Mouse (Mus musculus) megakaryocyte, adult 5-6 weeks (primary cell): Measurements from ENCODE around the gene Slc30a2. TPM values are rescaled to one million over a fixed set of nuclear protein-coding genes. Genes with fewer than 3 reads are reported as not detected.
"Not testable (repeated sequence)": the region's sequence is repeated elsewhere in the genome, so short reads cannot be mapped to it uniquely, and the experiment has no call there.

Experiments
- ATAC-seq: 2 replicates; pipeline ENCODE4 v1.8.0; 2016; ENCODE audit warnings: mild to moderate bottlenecking, inconsistent platforms; ENCODE audit not compliant: poor library complexity, severe bottlenecking
- total RNA-seq, 2 experiments: library from RNA; stranded (forward) in 1 of 2; stranded (reverse) in 1 of 2; fragments of 153-499, 151-499 nt in 1 of 2; fragments of 221-1000, 200-1000 nt in 1 of 2; gene quantifications; 2 replicates each; pipeline versions ENCODE4 v1.2.3 to v1.2.4; 2015 to 2017

Gene Slc30a2
- total RNA-seq, 2 experiments from 2014 or later, result 0.11 to 0.22 TPM

DNA sequence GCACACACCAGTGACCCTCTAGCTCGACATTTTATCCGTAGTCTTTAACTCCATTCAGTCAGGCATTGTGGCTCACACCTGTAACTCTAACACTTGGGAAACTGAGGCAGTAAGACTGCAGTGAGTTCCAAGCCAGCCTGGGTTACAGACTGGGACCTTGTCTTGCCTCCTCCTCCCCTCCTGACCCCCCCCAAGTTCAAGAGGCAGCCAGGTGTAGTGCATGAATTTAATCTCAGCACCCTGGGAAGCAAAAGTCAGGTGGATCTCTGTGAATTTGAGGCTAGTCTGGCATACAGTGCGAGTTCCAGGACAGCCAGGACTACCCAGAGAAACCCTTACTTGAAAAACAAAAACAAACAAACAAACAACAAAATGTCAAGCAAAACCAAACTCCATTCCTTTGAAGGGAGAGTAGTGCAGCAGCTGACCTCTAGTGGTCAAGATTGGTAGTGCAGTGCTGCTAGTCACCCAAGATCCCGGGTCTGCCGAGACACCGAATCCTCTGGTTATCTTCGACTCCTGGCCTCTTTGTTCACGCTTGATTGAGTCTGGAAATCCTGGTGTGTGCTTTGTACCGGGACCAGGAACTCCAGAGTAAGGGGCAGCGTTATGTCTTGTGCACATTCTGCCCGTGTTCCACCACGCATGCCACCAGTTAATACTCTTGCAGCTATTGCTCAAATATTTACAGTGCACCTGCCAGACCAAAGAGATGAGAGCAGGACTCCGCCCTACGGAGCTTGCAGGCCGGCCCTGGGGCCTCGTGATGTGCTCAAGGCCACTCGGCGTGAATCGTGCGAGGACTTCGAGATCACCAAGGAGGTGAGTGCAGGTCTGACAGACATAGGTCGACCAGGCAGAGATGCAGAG, 13.8 kb downstream of the Slc30a2 start:
- ATAC-seq, result peak; percentile 64; the same call in 1 of the 2 replicates

DNA sequence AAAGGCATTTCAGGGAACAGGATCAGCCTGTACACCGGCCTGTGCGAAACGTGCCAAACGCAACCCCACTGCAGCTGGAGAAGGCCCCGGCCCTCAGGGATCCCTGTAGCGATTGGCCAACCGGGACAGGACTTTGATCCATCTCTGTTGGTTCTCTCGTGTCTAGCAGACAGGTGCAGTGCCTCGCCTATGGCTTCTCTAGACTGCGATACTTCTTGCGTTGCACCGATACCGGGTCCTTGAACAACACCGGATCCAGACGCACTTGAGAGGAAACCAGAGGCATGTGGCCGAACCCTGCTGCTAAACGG, 14.4 kb downstream of the Slc30a2 start:
- no peak for ATAC-seq

DNA sequence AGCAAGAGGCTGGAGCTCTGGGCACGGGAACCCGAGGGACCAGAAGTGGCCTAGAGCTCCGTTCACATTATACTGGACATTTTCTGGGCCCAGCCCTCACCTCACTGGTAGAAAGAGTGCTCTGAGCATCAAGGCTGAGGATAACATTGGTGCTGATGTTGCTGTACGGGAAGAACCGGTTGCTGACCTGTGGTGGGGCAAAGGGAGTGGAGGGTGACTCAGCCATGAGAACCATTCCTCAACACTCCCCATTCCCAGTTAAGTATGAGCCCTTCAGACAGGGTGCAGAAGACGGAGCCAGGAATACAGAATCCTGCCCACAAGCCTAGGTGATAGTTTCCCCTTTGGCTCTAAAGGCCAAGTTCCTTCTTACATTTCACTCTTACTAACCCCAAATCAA, 16.7 kb downstream of the Slc30a2 start:
- ATAC-seq, result no peak

DNA sequence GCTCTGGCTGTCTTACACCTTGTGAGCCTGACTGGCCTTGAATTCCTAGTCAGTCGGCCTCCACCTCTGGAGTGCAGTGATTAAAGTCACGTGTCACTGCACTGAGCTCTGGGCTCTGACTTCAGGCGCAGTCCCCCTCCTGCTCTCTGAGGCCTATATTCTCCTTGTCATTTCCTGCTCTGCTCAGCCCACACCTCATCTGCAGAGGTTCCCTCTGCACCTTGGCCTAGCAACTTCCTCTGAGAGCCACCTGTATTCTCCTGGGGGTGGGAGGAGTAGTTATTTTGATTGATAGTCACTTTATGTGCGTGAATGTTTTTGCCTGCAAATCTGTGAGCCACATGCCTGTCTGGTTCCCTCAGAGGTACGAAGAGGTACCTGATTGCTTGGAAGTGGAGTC, 18.2 kb downstream of the Slc30a2 start:
- ATAC-seq, result no peak

DNA sequence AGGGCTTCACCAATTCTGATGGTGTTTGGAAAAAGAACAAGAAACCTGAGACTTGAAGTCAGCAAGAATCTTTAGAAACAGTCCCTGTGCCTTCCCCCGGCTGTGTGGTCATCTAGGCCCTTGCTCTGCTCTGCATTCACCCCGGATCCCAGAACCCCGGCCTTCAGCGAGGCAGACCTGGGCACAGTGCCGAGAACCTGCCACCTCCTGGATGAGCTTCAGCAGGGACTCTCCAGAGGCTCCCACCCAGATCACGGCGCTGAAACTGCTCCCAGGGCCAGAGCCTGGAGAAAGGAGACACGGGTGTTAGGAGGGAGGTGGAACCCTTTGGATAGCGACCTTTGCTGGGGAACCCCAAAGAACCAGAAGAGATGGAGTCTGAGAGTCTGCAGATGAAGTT, 19.1 kb downstream of the Slc30a2 start:
- no peak for ATAC-seq

DNA sequence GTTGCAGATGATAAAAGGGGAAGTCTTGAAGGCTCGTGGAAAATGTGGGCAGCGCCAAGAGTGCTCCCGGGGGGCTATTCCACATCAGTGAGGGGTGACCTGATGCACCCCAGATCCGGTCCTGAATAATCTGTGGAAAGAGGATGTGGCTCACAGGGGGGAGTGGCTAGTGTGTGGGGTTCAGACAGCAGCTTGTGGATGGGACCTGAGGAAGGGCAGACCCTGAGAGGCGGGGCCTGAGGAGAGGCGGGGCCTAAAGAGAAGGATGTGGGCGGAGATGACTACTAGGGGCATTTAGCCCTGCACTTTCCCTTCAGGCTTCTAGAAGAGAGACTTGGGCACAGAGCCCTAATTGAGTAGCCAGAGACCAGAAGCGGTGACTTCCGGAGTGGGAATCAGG, 19.6 kb downstream of the Slc30a2 start:
- ATAC-seq, result peak; percentile 84

DNA sequence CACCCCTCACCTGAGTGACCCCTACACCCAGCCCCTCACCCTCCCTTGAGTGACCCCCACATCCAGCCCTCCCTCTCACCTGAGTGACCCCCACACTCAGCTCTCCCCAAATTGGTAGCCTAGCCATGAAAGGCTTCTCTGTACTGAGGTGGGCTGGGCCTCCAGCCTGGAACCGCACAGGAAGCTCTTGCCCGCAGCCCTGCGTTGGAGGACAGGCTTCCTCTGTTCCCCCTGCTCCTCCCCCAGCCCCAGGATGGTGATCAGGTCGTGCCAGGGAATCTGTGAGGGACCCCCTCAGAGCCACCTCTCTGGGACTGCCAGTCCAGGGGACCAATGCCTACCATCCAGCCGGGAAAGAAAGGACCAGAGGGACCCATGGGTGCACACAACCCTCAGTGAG, 22.3 kb downstream of the Slc30a2 start:
- no peak for ATAC-seq

DNA sequence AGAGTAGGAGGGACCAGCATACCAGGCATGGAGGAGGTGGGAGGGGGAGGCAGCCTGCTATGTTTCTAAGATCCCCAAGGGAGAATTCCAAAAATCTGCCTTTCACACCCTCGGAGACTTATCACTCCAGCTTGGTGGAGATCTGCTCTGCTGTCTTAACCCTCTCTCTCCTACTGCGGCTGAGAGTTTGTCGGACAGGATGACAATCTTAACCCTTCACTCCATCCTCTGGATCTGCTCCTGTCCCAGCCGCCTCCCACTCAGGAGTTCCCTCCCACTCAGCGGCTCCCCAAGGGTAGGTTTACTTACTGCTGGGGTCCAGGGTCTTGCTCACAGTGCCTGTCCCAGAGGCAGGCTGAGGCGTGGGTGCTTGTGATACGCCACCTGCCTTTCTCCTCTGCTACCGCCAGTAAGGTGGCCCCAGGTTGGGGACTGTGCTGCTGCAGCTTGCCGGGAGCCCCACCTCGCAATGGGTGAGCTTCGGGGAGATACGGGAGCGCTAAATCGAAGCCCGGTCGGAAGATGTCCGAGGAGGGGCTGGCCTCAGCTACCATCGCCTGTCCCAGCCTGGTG, 27.8 kb downstream of the Slc30a2 start:
- no peak for ATAC-seq

DNA sequence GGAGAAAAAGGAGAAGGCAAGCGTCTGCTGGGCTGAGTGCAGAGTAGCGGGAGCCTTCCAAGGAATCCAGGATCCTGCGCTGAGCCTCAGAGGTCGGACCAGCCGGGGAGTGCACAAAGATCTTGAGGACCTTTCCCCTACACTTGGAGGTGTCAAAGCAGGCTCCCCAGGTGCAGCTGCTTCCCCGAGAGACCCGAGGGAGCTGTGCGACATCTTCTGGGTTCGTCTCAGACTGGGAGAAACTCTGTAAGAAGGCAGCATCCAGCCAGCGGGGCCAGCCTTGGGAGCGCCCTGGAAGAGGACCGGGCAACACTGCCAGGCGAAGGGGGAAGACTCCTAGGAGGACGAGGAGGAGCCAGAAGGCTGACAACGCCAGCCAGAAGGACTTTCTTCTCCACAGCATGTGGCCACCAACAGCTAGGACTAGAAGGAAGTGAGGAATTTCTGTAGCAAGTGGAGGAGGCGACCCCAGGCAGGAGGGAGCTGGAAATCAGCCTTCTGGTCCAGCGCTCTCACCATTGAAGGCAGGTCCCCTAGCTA, 28.4 kb downstream of the Slc30a2 start:
- no peak for ATAC-seq

DNA sequence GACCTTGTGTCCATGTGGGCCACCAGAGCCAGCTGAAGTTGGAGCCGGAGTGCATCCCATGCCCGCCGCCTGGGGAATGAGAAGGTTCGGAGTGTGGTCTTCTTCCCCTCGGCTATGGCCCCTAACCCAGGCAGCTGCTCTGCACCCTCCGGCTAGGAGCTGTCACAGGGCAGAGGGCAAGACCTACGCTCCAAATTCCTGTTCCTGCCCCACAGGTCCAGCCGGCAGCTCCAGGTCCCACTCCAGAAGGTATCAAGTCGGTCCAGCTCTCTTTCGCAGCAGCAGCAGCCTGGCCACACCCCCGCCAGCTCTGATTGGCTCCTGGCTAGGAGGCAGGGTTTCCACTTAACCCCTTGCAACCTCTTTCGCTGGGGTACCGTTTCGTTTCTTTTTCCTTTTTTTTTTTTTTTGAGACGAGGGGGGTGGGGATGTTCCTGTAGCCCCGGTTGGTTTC, 29.3 kb downstream of the Slc30a2 start:
- ATAC-seq, result peak; percentile 85

DNA sequence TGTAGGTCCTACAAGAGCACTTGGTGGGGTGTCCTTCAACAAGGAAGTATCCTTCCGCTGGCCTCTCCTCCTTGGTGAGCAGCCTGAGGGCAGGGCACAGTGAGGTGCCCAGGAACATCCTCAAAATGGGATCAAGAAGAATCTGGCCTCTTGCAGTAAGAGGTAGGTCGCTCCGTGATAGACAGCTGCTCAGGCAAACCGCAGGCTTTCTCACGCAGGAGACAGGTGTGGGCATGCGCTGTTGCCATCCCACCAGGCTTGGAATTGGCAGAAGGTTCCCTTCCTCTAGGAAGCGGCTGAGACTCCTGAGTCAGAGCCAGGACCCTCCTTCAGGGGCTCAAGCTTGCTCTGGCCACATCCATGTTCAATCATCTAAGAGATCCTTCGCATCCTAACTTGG, 30.3 kb downstream of the Slc30a2 start:
- ATAC-seq, result no peak

DNA sequence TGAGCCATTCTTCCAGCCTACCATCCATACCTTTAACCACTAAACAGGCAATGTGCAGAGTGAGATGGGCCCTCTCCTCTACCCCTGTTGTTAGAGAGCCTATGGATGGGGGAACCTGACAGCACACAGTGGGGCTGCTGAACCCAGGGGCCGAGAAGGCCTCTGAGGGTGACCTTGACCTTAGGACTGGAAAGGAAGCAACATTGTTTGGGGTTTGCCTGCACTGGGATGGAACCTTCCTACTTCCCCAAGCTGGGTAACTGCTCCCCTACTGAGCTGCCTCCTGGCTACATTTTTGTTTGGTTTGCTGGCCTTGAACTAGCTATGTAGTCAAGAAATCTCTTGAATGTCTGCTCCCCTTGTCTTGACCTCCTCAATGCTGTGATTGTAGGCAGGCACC, 31.3 kb downstream of the Slc30a2 start:
- ATAC-seq, result no peak

DNA sequence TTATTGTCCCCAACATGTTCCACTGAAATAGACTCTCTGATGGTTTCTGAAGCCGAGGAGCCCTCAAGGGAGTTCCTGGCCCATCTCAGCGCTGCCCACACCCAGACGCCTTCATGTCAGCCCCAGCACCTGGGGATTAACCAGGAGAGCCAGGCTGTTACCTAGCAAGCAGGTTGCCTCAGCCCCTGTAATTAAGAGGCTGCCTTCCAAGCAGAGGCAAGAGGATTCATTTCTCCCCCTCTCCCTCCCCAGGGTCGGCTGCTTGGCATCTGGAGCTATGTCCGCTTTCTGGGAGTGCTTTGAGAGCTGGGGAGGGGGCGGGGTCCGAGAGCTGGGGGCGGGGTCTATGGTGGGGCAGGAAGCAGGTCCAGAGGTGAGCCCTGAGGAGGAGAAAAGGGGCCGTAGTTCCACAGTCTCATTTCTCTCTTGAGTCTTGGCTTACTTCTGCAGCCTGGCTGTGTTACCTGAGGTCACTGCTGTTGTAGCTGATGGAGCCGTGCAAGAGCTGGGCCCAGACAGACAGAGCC, 35.2 kb downstream of the Slc30a2 start:
- ATAC-seq, result no peak

DNA sequence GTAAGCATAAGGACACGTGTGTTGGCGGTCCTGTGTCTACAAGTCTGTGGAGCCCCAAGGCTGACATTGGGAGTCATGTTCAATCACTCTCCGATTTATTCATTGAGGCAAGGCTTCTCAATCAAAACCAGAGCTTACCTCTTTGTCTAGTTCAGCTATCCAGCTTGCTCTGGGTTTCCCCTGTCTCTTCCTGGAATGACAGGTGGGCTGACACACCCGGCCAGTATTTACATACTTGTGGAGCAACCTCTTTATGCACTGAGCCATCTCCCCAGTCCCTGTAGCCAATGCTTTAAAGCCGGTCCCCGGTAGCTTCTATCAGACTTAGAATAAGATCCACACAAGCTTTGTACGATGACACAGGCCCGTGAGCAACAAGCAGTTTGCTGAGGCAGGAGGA, 36.5 kb downstream of the Slc30a2 start:
- ATAC-seq, result no peak

DNA sequence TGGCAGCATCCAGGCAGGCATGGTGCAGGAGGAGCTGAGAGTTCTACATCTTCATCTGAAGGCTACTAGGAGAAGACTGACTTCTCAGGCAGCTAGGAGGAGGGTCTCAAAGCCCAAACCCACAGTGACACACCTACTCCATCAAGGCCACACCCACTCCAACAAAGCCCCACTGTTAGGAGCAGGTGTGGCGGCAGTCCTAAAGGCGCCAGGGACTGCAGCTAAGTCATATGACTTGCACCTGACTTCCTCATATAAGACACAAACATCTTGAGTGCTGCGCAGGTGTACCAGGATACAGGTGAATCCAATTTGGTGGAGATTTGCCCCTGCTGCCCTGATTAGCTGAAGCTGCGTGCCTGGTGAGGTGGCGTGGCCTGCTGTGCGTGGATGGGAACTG, 40.8 kb downstream of the Slc30a2 start, which contains the start of gene Extl1:
Extl1 (minus strand) TSS at position 101 of the 400 bp plus-strand sequence.
- ATAC-seq, result not testable (repeated sequence)

DNA sequence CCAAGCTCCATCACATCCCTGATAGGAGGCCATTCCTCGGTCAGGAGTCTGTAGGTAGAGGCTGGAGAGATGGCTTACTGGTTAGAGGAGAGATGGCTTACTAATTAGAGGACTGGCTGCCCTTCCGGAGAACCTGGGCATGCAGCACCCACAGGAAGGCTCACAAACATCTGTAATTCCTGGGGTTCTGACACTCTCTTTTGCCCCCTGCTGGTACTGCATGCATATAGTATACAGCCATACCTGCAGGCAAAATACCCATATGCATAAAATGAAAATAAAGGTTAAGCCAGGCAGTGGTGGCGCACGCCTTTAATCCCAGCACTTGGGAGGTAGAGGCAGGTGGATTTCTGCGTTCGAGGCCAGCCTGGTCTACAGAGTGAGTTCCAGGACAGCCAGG, 44.3 kb downstream of the Slc30a2 start:
- ATAC-seq, result no peak

DNA sequence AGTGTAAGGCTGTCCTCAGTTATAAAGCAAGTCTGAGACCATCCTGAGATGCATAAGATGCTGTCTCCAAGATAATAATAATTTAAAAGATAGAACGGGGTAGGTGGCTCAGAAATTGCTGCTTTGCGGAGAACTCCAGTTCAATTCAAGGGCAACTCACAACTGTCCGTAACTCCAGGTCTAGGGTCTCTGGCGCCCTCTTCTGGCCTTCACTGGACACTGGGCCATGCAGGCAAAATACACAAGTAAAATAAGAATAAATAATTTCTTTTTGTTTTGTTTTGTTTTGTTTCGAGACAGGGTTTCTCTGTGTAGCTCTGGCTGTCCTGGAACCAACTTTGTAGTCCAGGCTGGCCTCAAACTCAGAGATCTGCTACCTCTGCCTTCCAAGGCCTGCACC, 45.4 kb downstream of the Slc30a2 start:
- 0 out of 2 replicates have a peak, but pooled peaks have one; percentile 40 for ATAC-seq

DNA sequence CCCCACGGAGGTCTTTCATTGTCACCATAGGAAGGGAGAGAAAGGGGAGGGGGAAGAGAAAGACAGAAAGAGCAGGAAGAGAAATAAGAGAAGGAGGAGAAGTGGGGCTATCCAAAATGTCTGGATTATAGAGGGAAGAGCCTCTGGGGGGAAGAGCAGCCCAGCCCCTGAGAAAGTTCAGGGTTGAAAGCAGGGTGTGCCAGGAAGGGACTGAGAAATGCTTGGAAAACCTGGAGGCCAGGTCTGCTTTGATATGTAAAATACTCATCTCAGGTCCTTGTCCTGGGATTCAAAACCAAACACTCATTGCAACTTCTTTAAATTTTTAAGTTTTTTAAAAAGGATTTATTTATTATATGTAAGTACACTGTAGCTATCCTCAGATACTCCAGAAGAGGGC, 48.7 kb downstream of the Slc30a2 start:
- no peak for ATAC-seq

DNA sequence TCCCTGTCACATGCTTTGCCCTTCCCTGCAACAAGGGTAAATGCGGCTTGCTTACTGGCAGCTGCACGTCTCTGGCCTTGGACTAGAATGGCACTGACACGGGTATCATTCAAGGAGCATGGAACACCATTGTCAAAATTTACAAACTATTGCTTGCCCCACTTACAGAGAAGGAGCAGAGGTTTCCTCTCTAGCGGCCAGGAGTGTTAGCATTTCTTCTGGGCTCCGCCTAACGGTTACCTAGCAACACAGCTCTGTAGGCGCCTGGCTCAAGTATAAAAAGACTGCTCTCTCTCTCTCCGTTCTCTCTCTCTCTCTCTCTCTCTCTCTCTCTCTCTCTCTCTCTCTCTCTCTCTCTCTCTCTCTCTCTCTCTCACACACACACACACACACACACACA, 49.6 kb downstream of the Slc30a2 start:
- no peak for ATAC-seq

DNA sequence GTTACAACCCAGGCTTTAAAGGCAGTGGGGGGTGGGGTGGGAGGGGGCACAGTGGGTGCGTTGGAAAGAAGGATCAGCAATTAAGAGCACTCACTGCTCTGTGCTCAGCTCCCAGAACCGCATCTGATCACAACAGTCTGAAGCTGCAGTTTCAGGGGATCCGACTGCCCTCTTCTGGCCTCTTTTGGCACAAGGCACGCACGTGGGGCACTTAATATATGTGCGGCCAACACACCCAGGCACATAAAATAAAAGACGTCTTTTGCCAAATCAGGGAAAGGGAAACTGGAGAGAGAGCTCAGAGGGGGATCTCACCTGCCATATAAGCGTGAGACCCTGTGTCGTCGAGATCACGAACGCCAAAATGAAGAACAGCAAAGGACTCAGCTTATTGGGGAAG, 50.0 kb downstream of the Slc30a2 start:
- ATAC-seq, result no peak

DNA sequence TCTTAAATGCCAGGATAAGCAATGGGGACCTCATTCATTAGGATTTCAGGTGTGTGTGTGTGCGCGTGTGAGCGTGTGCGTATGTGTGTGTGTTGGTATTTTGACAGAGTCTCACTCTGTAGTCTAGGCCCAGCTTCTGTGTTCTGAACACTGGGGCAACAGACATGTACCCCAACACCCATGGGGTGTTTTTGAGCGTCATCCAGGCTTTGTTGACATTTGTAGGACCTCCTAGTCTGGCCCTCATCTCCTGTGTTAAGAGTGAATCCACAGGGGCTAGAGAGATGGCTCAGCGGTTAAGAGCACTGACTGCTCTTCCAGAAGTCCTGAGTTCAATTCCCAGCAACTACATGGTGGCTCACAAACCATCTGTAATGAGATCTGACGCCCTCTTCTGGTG, 52.2 kb downstream of the Slc30a2 start:
- ATAC-seq, result no peak
